Mouse (Mus musculus) spleen, postnatal 4 days (tissue): Measurements from ENCODE around the gene Olfr1126.
"Not testable (repeated sequence)": the region's sequence is repeated elsewhere in the genome, so short reads cannot be mapped to it uniquely, and the experiment has no call there.

ENCODE experiments used
- DNase-seq, 2 experiments: peaks; one replicate each; pipeline ENCODE4 v3.0.0; 2022; ENCODE audit warnings: low spot score in 2 of 2

The Olfr1126 gene

DNA sequence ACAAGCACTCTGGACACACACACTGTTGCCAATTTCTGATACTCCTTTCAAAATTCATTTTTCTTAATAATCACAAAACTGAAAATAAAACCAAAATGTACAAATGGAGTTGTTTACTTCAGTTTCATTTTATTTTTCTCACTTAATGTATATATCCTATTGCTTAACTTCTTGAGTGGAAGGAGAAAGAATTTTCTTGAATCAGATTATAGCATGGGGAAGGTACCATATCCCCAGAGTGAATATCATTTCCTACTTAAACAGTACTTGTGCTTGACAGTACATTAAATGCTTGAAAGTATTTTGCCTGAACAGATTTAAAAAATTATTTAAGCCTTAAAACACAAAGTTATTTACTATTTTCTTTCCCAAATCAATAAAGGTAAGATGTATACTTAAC lies at the start of gene Olfr1126:
Gene Olfr1126 (plus strand): TSS at position 301 of the 400 bp plus-strand sequence.
- DNase-seq = no peak

DNA sequence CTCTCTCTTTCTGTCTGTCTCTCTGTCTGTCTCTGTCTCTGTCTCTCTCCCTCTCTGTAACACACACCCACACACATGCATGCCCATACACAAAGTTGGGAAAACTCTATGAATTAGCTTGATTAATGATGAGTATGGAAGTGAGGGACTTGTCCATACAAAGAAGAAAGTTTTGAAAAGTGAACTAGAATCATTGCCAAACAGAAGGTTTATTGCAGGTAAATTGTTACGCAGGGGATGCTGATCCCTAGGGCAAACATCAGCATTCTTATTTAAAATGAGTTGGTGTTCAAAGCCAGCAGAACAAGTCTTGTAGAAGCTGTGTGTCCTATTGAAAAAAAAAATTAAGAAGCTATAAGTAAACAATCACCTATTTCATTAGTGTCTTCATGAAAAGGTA lies 37.4 kb upstream of the Olfr1126 start, which contains the start of gene Olfr1123:
Gene Olfr1123 (plus strand): TSS at position 301 of the 400 bp plus-strand sequence.
- no peak for DNase-seq

DNA sequence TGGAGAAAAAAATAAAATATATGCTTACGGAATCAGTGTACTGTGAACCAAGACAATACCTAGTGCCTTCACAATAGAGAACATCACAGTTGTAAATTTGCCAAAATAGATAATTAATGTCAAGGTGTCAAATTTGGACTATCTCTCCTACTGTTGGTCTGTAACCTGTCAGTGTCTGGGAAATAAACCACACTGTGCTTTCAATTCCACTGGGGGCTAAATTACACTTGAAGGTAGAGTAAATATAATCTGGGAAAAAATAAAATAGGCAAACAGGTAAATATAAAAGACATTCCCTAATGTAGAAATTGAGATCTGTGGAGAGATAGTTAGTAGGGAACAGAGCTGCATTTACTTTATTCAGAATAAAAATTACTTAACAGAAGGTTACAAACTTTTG lies 23.8 kb upstream of the Olfr1126 start, which contains the start of gene Olfr1124:
Gene Olfr1124 (plus strand): TSS at position 301 of the 400 bp plus-strand sequence.
- no peak for DNase-seq

DNA sequence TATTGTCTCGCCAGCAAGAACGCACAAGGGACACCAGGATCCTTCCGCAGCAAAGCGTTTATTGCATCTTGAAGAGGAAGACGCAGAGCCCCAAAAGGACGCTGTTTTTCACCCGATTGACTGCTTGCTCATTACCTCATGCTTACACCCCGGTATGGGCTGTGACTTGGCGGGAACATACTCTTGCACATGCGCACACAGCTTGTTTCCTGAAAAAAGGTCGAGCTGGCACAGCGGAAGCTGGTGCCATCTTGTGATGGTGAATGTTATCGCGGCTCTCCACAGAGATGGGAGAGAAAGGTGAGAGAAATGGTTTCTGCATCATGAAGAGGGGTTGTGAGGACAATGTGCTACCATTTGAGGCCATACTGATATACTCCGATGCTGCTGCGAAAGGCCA lies 16.0 kb upstream of the Olfr1126 start:
- no peak for DNase-seq

- DNase-seq = no peak
These were observed 8.0 kb downstream of the Olfr1126 start for GRCm38 (mm10) chr2:87461769-87462168.

DNA sequence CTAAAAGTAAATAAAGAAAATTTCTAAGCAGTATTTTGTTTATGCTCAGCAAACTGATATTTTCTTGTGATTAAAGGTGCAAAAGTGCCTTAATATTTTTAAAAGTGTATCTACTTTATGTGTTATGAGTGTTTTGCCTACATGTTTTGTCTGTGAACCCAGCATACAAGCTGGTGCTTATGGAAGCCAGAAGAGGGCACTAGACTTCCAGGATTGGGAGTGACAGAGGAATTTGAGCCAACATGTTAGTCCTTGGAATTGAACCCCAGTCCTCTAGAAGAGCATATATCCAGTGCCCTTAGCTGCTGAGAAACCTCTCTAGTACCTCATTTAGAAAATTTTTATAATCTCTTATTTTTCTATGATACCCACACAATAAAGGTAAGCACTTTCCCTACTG lies 26.4 kb downstream of the Olfr1126 start:
- no peak for DNase-seq

- no peak for DNase-seq
These were observed 27.4 kb downstream of the Olfr1126 start for GRCm38 (mm10) chr2:87481158-87481557.

DNA sequence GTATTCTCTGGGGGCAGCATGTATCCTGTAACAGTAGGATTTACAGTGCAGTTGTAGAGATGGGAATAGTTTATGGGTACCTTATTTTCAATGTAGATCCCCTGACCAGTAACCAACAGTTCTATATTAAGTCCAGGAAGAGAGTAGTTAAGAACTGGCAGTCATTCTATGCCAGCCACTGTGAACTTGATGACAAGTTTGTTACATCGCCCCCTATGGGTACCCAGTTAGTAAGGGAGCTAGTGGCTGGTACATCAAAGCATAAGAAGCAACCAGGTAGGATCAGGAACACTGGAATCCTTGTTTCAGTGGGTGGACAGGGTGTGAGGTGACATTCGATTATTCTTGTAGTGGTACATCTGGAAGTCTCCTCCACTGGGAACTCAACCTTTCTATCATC lies 28.5 kb downstream of the Olfr1126 start:
- DNase-seq = no peak

- DNase-seq = not testable (repeated sequence)
These were observed 43.2 kb downstream of the Olfr1126 start, which contains the start of gene Pramel7 for GRCm38 (mm10) chr2:87496993-87497392. Pramel7 (minus strand) TSS chr2:87497093.

DNA sequence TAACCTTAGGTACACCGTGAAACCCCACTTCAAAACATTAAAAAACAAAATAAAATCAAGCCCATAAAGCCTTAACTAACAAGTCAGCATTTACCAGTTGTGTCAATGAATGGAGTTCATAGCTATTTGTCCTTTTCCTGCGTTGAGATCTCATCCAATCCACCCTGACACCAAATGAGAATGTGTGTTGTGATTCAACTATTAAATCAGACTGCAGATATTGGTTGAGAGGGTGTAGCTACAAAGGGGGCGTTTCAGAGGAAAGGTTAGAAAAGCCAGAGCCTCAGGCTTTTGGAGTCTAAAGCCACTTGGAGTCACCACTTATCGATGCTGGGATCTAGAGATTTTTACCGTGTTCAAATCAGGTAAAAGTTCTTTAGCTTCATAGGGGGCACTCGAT lies 52.5 kb downstream of the Olfr1126 start, which contains the start of gene Pramel6:
Gene Pramel6 (plus strand): TSS at position 301 of the 400 bp plus-strand sequence.
- DNase-seq = no peak
